9 mouse cellular contexts compared by ENCODE assay signal in the genomic region with DNA sequence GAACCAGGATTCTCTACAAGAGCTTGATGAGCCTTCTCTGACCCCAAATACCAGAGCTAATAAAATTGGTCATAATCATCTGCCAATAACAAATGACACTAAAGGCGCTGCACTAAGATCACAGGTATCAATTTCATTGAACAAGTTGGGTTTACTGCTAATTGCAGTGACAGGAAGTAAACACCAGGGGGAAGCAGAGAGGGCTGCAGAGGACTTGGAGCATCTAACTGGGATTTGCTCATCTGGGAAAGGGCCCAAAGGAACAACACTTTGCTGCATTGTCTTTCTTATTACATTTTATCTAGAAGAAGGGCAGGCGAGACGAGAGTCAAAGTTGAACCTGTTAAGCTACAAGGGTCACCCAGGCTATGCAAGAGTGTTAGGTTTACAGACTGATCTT. TPM values are rescaled to one million over a fixed set of nuclear protein-coding genes. Genes with fewer than 3 reads are reported as not detected.
DNase-seq lines count a peak whose midpoint lies in the region; ATAC-seq and TF ChIP-seq lines count a peak whose summit lies in the region.
"Had no signal": no experiment of that assay in that cellular context is flagged by ENCODE, and none has a peak within 500 bp of the region (broad histone marks: within the 10 kb centered on the region; RNA-seq: fewer than 3 reads in every experiment).

No protein-coding gene starts in this region.

- H3K9me3 ChIP-seq in kidney, embryonic 14.5 days (ENCODE audit: control insufficient read depth, low read length): no peaks in the 10 kb centered on the region

- no peak for TF ChIP-seq POLR2A in kidney, adult 2 months (IDR thresholded peaks at IDR 0.05; ENCODE audit: low read depth, low read length)

- peak; percentile 81 for TF ChIP-seq CTCF in kidney, adult 2 months (conservative IDR thresholded peaks at IDR 0.05; ENCODE audit: insufficient read depth, insufficient read length, low read depth, low read length)

- no peaks in the 10 kb centered on the region for H3K27me3 ChIP-seq in kidney, adult 2 months (replicated peaks; ENCODE audit: control insufficient read depth, insufficient read depth, low read length)
- H3K27me3 ChIP-seq in kidney, embryonic 14.5 days (ENCODE audit: control insufficient read depth, insufficient read depth, low read length): no peaks in the 10 kb centered on the region

- WGBS in kidney, adult 2 months: 32% methylated on average over 3 of the region's 3 CpGs
- WGBS in kidney, embryonic 14.5 days: 68% methylated on average over 3 of the region's 3 CpGs

- DNase-seq in kidney, adult 2 months: peak; percentile 65
- DNase-seq in T-cell, adult 2 months (ENCODE audit: low spot score): peak; percentile 42
- DNase-seq in cerebellum, postnatal 36 days: peak; percentile 22 to 32
- DNase-seq in heart, postnatal 4 days: peak; percentile 79
- DNase-seq in left cerebral cortex, postnatal 36 days (ENCODE audit: low spot score in 2 of 2): peak; percentile 35
- DNase-seq in retina, adult 2 months (ENCODE audit: low read depth, low spot score): peak; percentile 20
- peak; percentile 62 for DNase-seq in thymus, postnatal 4 days

- no peak for ATAC-seq in kidney, embryonic 14.5 days (ENCODE audit: low FRiP score, low TSS enrichment)

- intact Hi-C loops in left cerebral cortex, postnatal 36 days (cut with DNase I): no loop called here

- no peak overlapping the region for H3K4me3 ChIP-seq in kidney, adult 2 months (ENCODE audit: insufficient read depth, low read depth, low read length)
- no peak overlapping the region for H3K4me3 ChIP-seq in kidney, embryonic 14.5 days (ENCODE audit: low read length)

- no peak overlapping the region for H3K4me2 ChIP-seq in kidney, embryonic 14.5 days (replicated peaks; ENCODE audit: low read depth, low read length)

- H3K9ac ChIP-seq in kidney, embryonic 14.5 days (ENCODE audit: low read depth, low read length): no peak overlapping the region

- H3K36me3 ChIP-seq in kidney, adult 2 months (ENCODE audit: control insufficient read depth, insufficient read depth, low read length): peaks cover 5% of the 10 kb centered on the region
- peaks cover 82% of the 10 kb centered on the region for H3K36me3 ChIP-seq in kidney, embryonic 14.5 days (ENCODE audit: control insufficient read depth, insufficient read depth, low read length)

- no peaks in the 10 kb centered on the region for H3K4me1 ChIP-seq in kidney, adult 2 months (ENCODE audit: control insufficient read depth, insufficient read depth, low read length)
- H3K4me1 ChIP-seq in kidney, embryonic 14.5 days (ENCODE audit: control insufficient read depth, insufficient read depth, low read length): no peaks in the 10 kb centered on the region

- no peak overlapping the region for H3K27ac ChIP-seq in kidney, adult 2 months (ENCODE audit: insufficient read depth, low read depth, low read length)
- no peak overlapping the region for H3K27ac ChIP-seq in kidney, embryonic 14.5 days (ENCODE audit: low read depth, low read length)

RNA-seq across cellular contexts. Expression of a gene that starts 43.7 kb away (rescaled TPM):
- polyA plus RNA-seq in kidney, adult 2 months (2012; rRNA removed): 4.0 and 5.0 TPM in 2 replicates
- 0.08 TPM in 1 of 2 replicates, not detected in the other for polyA plus RNA-seq in kidney, embryonic 14.5 days (2014; fragmentation: Nextera tagmentation; extraction: Ambion mirVana)
- 10 to 100 TPM; 15.2 to 16.5 TPM for total RNA-seq in heart, postnatal 4 days (2021)
- total RNA-seq in left cerebral cortex, postnatal 36 days (2021): 1 to 10 TPM; 2.3 to 2.8 TPM
- polyA plus RNA-seq: neural tube, embryonic 14.5 days had no signal

RNA-seq across cellular contexts. Expression of a gene that starts 57.0 kb away (rescaled TPM):
- polyA plus RNA-seq in kidney, adult 2 months (2012; rRNA removed): 94.0 and 100 TPM in 2 replicates
- polyA plus RNA-seq in kidney, embryonic 14.5 days (2014; fragmentation: Nextera tagmentation; extraction: Ambion mirVana): 51.0 and 64.5 TPM in 2 replicates
- 10 to 100 TPM; 50.7 to 56.0 TPM for total RNA-seq in heart, postnatal 4 days (2021)
- total RNA-seq in left cerebral cortex, postnatal 36 days (2021): 100 to 1,000 TPM; 204 to 224 TPM

RNA-seq across cellular contexts. Expression of a gene that starts 57.1 kb away (rescaled TPM):
- polyA plus RNA-seq in kidney, adult 2 months (2012; rRNA removed): 16.7 and 16.8 TPM in 2 replicates
- polyA plus RNA-seq in kidney, embryonic 14.5 days (2014; fragmentation: Nextera tagmentation; extraction: Ambion mirVana): 38.6 and 45.4 TPM in 2 replicates
- total RNA-seq in heart, postnatal 4 days (2021): 10 to 100 TPM; 11.5 to 15.0 TPM
- total RNA-seq in left cerebral cortex, postnatal 36 days (2021): 10 to 100 TPM; 20.5 to 28.1 TPM

Comparison
In these comparisons a context has a peak if more than half of its experiments do, and no peak if none do; other contexts are left out.
1. DNase-seq: peak in every context shown above with its lines; median percentile 79 in heart, postnatal 4 days; 65 in kidney, adult 2 months; 62 in thymus, postnatal 4 days; 42 in T-cell, adult 2 months; 35 in left cerebral cortex, postnatal 36 days; 27 in cerebellum, postnatal 36 days; 20 in retina, adult 2 months.
2. RNA of a gene that starts 43.7 kb away (total RNA-seq): 15.2 to 16.5 TPM in heart, postnatal 4 days; 2.3 to 2.8 TPM in left cerebral cortex, postnatal 36 days; every median in the first group is over 4 times any median in the second.